Mouse (Mus musculus) stomach, embryonic 14.5 days (tissue): ENCODE results near the gene Sfrp2. TPM values are rescaled to one million over a fixed set of nuclear protein-coding genes. Genes with fewer than 3 reads are reported as not detected.
A peak's percentile ranks its signal among the peaks of the same experiment; 100 is the strongest.

Source experiments
- ATAC-seq: fragments of 200-750 bp; cut with Nextera tagmentation; 2 replicates; pipeline ENCODE4 v1.8.0; 2017; ENCODE audit warnings: low read depth, moderate TSS enrichment; ENCODE audit not compliant: insufficient number of reproducible peaks, insufficient read depth, low FRiP score
- H3K27ac ChIP-seq: fragments of 300-500 bp; sonication (generic); 2 replicates; pipeline ENCODE4 v1.5.1; 2014; ENCODE audit warnings: mild to moderate bottlenecking, low read length, moderate library complexity, mixed read lengths
- H3K27me3 ChIP-seq: fragments of 300-500 bp; sonication (generic); 2 replicates; pipeline ENCODE4 v1.6.1; 2014; ENCODE audit warnings: low read length, control low read depth, mixed read lengths; ENCODE audit not compliant: control insufficient read depth, insufficient read depth
- H3K36me3 ChIP-seq: fragments of 300-500 bp; sonication (generic); 2 replicates; pipeline ENCODE4 v1.6.1; 2014; ENCODE audit warnings: mild to moderate bottlenecking, control low read depth, low read length, moderate library complexity, mixed read lengths; ENCODE audit not compliant: control insufficient read depth, insufficient read depth
- H3K4me1 ChIP-seq: fragments of 300-500 bp; sonication (generic); 2 replicates; pipeline ENCODE4 v1.6.1; 2014; ENCODE audit warnings: low read length, control low read depth, mixed read lengths; ENCODE audit not compliant: control insufficient read depth, insufficient read depth
- H3K4me2 ChIP-seq: fragments of 300-500 bp; sonication (generic); replicated peaks from 2 replicates; pipeline ENCODE4 v1.6.1; 2014; ENCODE audit warnings: low read depth, low read length, control low read depth
- H3K4me3 ChIP-seq: fragments of 300-500 bp; sonication (generic); 2 replicates; pipeline ENCODE4 v1.5.1; 2014; ENCODE audit warnings: low read depth, low read length, control low read depth
- H3K9ac ChIP-seq: fragments of 300-500 bp; sonication (generic); replicated peaks from 2 replicates; pipeline ENCODE4 v1.6.1; 2014; ENCODE audit warnings: low read depth, mild to moderate bottlenecking, control low read depth, low read length, moderate library complexity, mixed read lengths
- H3K9me3 ChIP-seq: fragments of 300-500 bp; sonication (generic); 2 replicates; pipeline ENCODE4 v1.6.1; 2016; ENCODE audit warnings: low read depth, low read length, control low read depth; ENCODE audit not compliant: control insufficient read depth
- WGBS: fragments of 180-500 bp; shearing (Covaris S2); extraction: QIAGEN DNeasy Blood & Tissue Kit; methylation state at CpG from one replicate; pipeline ENCODE4 v1.1.7; 2014; 5-methylcytosine and 5-hydroxymethylcytosine counted together
- polyA plus RNA-seq: library from polyadenylated mRNA; unstranded; fragments of >200 nt; fragmentation: Nextera tagmentation; extraction: Ambion mirVana; gene quantifications from 2 replicates; pipeline ENCODE4 v1.2.1, GENCODE M21; 2014

The Sfrp2 gene
- polyA plus RNA-seq, 1 experiment from 2014 or later = 171 TPM

GRCm38 (mm10) chr3:83747276-83747675, 18.8 kb upstream of the Sfrp2 start:
- 85% methylated on average over 4 of the region's 4 CpGs for WGBS
- no peak for ATAC-seq
- H3K4me3 ChIP-seq = no peak overlapping the region

GRCm38 (mm10) chr3:83747895-83748294, 18.2 kb upstream of the Sfrp2 start:
- WGBS = 75% methylated on average over 5 of the region's 5 CpGs
- Histone ChIP-seq H3K4me2 (no peak overlapping the region), H3K27me3 (no peaks in the 10 kb centered on the region), H3K4me1 (no peaks in the 10 kb centered on the region), H3K9me3 (no peaks in the 10 kb centered on the region), H3K4me3 (no peak overlapping the region), H3K36me3 (no peaks in the 10 kb centered on the region), H3K27ac (no peak overlapping the region), H3K9ac (no peak overlapping the region)
- ATAC-seq = no peak

More at GRCm38 (mm10) chr3:83747276-83747675, 18.8 kb upstream of the Sfrp2 start:
- H3K4me2 ChIP-seq = no peak overlapping the region
- no peak overlapping the region for H3K27ac ChIP-seq
- no peaks in the 10 kb centered on the region for H3K27me3 ChIP-seq
- no peak overlapping the region for H3K9ac ChIP-seq
- no peaks in the 10 kb centered on the region for H3K36me3 ChIP-seq
- H3K4me1 ChIP-seq = no peaks in the 10 kb centered on the region
- no peaks in the 10 kb centered on the region for H3K9me3 ChIP-seq

GRCm38 (mm10) chr3:83751625-83752024, 14.5 kb upstream of the Sfrp2 start:
- Histone ChIP-seq H3K9ac (no peak overlapping the region), H3K27me3 (no peaks in the 10 kb centered on the region), H3K4me1 (no peaks in the 10 kb centered on the region), H3K36me3 (no peaks in the 10 kb centered on the region), H3K4me2 (no peak overlapping the region), H3K4me3 (no peak overlapping the region), H3K27ac (no peak overlapping the region), H3K9me3 (no peaks in the 10 kb centered on the region)
- no peak for ATAC-seq
- WGBS = 46% methylated on average over 2 of the region's 2 CpGs

GRCm38 (mm10) chr3:83752196-83752595, 13.9 kb upstream of the Sfrp2 start:
- no peaks in the 10 kb centered on the region for H3K27me3 ChIP-seq
- H3K4me3 ChIP-seq = no peak overlapping the region
- H3K4me2 ChIP-seq = no peak overlapping the region
- WGBS = 89% methylated on average over 5 of the region's 5 CpGs
- no peak overlapping the region for H3K27ac ChIP-seq
- H3K9ac ChIP-seq = no peak overlapping the region
- ATAC-seq = no peak
- H3K4me1 ChIP-seq = no peaks in the 10 kb centered on the region
- no peaks in the 10 kb centered on the region for H3K9me3 ChIP-seq
- H3K36me3 ChIP-seq = no peaks in the 10 kb centered on the region

GRCm38 (mm10) chr3:83755043-83755635, 11.0 kb upstream of the Sfrp2 start:
- Histone ChIP-seq H3K27ac (no peak overlapping the region), H3K4me3 (no peak overlapping the region), H3K4me1 (no peaks in the 10 kb centered on the region), H3K36me3 (no peaks in the 10 kb centered on the region), H3K9me3 (no peaks in the 10 kb centered on the region), H3K9ac (no peak overlapping the region), H3K4me2 (no peak overlapping the region), H3K27me3 (no peaks in the 10 kb centered on the region)
- no peak for ATAC-seq
- 71% methylated on average over 15 of the region's 15 CpGs for WGBS

GRCm38 (mm10) chr3:83755666-83756065, 10.5 kb upstream of the Sfrp2 start:
- no peak overlapping the region for H3K9ac ChIP-seq
- no peaks in the 10 kb centered on the region for H3K36me3 ChIP-seq
- no peaks in the 10 kb centered on the region for H3K9me3 ChIP-seq
- ATAC-seq = no peak
- WGBS = 83% methylated on average over 6 of the region's 6 CpGs
- H3K4me1 ChIP-seq = no peaks in the 10 kb centered on the region
- no peak overlapping the region for H3K27ac ChIP-seq
- no peaks in the 10 kb centered on the region for H3K27me3 ChIP-seq
- H3K4me3 ChIP-seq = no peak overlapping the region
- no peak overlapping the region for H3K4me2 ChIP-seq

- no peak overlapping the region for H3K9ac ChIP-seq
- H3K4me1 ChIP-seq = peaks cover 5% of the 10 kb centered on the region; the same call in 1 of the 2 replicates
- no peak overlapping the region for H3K27ac ChIP-seq
- 78% methylated on average over 10 of the region's 10 CpGs for WGBS
- no peak overlapping the region for H3K4me2 ChIP-seq
- no peak for ATAC-seq
- H3K27me3 ChIP-seq = no peaks in the 10 kb centered on the region
- H3K36me3 ChIP-seq = no peaks in the 10 kb centered on the region
- H3K4me3 ChIP-seq = no peak overlapping the region
- no peaks in the 10 kb centered on the region for H3K9me3 ChIP-seq
Observed at GRCm38 (mm10) chr3:83762361-83762760, 3.8 kb upstream of the Sfrp2 start.

GRCm38 (mm10) chr3:83763551-83764548, 2.3 kb upstream of the Sfrp2 start:
- no peaks in the 10 kb centered on the region for H3K9me3 ChIP-seq
- H3K4me1 ChIP-seq = peaks cover 5% of the 10 kb centered on the region; the same call in 1 of the 2 replicates
- no peaks in the 10 kb centered on the region for H3K27me3 ChIP-seq
- peak overlapping the region; percentile 31 for H3K4me3 ChIP-seq
- WGBS = 8% methylated on average over 40 of the region's 40 CpGs
- ATAC-seq = peak; percentile 61; the same call in 1 of the 2 replicates
- no peaks in the 10 kb centered on the region for H3K36me3 ChIP-seq
- peak overlapping the region; percentile 77 for H3K4me2 ChIP-seq
- no peak overlapping the region for H3K27ac ChIP-seq
- H3K9ac ChIP-seq = 0 out of 2 replicates have a peak overlapping the region, but pooled peaks have one; percentile 34
